Mouse (Mus musculus): ENCODE results near the gene Moap1.

Gene Moap1

DNA sequence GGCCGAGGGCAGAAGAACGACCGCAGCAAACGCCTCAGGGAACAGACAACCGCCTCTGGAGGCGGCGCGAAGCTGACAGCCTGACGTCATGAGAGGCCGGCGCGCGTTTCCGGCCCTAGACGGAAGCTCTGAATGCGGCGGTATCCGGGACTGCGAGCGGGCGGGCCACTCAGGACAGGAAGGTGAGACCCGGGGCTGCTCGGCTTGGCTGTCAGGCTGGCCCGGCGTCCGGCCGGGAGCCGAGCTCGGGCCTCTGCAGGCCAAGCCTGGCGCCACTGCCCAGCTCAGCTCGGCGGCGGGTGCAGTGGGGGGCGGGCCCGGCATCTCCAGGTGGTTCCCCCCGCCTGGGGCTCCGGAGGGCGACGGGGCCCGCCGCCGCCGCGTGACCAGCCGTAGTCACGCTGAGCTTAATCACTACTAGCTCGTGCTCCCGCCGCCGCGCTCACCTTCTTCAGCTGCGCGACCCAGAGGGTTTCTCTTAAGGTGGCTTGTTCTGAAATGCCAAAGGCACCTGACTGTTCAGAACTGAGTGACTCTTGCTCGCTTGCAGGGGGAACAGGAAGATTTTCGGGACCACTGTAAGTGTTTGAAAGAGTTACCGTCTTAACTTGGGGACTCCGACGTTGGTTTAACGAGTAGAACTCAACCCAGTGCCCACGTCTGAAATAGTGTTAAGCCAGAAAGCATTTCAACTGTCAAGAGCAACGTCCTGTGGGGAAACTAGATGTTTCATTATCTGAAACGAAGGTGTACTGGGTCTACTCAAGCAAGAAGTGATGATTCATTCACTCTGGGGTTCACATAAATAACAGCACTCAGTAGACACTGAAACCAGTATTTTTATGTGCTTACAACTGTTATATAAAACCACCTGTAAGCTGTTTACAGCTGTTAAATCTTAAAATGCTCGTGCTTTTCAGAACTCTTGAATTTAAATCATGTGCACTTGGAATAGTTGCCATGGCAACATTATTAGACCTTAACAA lies at the start of gene Moap1, which contains the start of gene Tmem251:
Gene Moap1 (minus strand): TSS at position 73 of the 986 bp plus-strand sequence.
Gene Tmem251 (plus strand): TSS at position 174 of the 986 bp plus-strand sequence.
- peak; percentile 95 for DNase-seq

DNA sequence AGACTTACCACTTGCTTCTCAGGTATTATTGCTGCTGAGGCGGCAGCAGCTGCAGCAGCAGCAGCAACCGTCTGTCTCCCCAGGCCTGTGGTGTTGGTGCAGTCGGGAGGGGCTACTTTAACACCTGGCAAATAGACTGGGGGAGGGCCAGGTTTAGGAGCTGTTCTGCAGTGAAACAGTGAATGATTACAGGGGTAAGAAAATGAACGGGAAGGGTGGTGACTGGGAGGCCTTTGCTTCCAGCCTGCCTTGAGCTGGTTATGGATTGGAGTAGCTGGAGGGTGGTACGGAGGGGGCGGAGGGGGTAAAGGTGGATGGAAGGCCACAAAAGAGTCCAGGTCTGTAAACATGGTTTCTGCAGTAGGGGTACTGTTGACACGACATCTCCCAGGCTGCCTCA lies 44.5 kb upstream of the Moap1 start:
- DNase-seq: no peak

DNA sequence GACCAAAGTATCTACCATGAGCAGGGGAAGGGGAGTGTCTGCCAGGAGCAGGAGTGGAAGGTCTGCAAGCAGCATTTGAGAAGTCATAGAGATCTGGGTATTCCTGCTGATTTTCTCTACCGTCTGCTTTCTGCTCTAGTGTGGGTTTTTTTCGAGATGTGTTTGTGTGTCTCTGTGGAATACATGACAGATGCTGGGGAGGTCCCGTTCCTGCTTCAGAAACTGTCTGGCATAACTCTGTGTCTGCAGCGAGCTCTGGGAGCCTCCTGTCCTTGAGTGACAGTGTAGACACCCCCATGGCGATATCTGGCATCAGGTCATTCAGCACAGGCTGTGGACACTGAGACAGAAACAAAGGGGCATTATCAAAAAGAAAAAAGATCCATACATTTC lies 42.1 kb upstream of the Moap1 start:
- DNase-seq: no peak

DNA sequence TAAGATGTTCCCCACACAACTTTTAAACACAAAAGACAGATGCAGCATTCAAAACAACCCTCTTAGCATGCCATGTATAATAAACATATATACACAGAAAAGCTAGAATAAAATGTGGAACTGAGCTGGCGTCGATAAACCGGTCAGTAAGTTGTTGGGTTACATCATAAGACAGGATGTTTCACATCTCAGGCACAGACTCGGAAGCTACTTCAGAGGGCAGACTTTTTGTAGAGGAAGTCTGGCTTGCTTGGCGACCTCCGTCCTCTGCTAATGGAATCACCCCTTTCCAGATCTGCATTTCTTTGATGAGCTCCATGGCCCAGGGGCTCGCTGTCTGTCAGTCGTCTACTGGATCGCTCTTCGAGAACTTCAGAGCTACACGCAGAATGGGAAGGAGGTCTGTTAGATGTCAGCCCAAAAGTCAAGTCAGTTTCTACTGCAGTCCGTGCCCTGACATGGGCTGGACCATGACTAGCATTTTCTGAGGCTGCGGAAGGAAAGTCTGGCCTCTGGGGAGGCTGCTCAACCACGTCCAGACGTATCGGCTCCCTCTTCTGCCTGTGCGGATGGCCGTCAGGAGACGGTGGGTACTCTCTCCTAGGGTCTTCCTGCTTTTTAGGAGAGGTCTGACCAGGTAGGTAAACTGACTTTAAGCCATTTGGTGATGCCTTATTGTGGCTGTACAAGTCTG lies 41.6 kb upstream of the Moap1 start:
- no peak for DNase-seq

DNA sequence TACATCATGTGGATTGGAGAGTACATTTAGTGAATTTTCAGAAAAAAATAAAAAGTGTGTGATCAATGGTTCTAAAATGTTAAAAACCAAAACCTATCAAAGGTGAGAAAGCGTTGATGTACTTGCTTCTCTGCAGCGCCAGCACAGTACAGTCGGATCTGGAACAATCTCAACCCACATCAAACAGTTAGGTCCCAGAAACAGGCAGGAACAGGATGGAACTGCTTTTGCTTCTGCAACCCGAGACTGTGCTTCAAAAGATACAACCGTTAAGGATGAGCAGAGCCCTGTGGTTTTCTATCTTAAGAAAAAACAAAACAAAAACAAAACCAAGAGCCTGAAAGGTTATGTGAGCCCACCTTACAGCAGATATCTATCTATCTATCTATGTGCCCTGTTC lies 39.4 kb upstream of the Moap1 start:
- DNase-seq: no peak

DNA sequence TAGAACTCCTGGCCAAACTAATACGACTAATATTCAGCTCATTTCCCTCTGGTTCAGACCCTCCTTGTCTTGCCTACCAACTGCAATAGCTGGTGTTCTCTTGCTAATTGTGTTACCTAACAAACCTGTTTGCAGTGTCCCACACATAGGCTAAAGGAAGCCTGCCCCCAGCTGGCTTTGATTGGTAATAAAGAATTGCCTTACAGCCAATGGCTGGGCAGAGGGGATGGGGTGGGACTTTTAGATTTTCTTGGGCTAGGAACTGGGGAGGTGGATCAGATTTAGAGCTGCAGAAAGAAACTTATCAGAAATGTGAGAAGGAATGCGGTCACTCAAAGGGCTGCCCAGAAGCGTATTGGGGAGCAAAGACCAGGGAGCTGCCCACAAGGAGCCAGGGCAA lies 36.0 kb upstream of the Moap1 start:
- peak; percentile 41 for DNase-seq

DNA sequence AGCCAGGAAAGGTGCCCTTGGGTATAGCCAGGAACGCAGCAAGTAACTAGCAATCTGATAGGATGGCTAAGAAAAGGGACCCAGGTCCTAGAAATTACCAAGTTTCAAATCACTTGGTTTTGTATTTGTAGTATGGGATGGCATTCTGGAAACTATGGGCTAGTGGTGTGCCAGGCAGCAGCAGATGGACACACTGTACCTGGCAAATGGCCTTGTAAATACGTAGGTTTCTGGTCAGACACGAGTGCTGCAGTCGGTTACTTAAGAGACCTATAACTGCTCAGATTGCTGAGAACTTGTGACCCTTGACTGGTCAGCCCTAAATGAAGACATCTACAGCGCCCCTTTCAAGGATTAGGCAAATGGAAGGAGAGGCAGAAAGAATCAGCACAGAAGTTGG lies 34.7 kb upstream of the Moap1 start:
- DNase-seq: no peak

DNA sequence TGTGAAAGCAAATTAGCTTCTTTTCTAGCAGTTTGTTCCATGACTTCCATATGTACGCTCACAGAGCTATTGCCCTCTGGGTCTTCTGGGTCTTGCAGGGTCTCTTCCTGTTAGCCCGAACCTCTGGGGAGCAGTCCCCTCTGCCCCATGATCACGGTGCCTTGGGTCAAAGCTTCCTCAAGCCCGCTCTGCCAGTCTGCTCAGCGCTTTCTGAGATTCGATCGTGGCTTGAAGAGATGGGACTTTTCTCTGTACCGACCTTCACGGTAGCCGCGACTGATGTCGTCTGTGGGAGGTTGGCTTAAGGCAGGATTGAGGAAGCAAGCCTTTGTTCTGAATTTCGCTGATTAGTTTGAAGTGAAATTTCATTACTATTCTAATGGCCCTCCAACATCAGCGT lies 32.6 kb upstream of the Moap1 start:
- no peak for DNase-seq

DNA sequence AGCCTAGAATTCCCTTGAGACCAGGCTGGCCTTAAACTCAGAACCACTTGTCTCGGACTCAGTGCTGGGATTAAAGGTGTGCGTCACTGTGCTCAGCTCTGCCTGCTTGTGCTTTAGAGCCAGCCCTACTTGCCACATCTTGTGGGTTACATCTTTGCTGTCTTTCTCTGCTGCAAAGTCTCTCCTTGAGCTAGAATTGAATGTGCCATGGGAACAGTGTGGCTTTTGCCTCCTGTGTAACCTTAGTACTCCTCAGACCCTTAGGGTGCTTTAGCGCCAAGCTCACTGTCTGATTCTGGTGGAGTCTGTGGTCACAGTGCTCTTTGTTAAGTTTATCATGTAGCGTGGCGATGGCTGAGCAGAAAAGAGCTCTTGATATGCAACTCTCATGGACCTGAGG lies 29.2 kb upstream of the Moap1 start:
- no peak for DNase-seq

DNA sequence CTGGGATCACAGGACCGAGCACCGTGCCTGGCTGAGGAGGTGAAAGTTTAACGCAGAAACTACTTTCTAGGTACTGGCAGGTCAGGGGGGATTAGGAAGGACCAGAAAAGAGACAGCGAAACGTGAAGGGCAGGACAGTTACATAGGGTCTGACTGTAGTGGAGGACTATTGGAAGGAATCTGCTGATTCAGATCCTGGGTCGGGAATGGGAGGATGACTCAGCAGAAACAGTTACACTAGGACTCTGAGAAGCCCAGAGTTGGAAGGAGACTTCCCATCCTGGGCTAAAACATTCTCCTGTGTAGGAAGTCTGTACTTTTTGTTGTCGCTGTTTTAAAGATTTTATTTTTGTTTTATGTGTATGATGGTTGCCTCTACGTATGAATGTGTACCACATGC lies 28.1 kb upstream of the Moap1 start:
- DNase-seq: no peak

DNA sequence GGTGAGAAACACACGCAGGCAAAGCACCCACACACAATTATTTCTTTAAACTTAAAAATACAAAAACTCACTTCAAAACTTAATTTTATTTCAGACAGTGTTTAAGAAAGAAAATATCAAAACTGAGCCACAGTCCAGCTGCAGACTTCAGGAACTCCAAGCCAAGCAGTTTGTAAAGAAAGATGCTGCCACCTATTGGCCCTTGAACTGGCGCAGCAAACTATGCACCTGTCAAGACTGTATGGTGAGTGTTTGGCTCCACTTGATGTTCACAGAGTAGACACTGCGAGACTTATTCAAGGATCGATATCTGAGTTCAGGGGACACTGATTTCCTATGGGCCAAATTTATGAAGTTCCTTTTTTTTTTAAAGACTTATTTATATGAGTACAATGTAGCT lies 25.5 kb upstream of the Moap1 start:
- DNase-seq: peak; percentile 23

DNA sequence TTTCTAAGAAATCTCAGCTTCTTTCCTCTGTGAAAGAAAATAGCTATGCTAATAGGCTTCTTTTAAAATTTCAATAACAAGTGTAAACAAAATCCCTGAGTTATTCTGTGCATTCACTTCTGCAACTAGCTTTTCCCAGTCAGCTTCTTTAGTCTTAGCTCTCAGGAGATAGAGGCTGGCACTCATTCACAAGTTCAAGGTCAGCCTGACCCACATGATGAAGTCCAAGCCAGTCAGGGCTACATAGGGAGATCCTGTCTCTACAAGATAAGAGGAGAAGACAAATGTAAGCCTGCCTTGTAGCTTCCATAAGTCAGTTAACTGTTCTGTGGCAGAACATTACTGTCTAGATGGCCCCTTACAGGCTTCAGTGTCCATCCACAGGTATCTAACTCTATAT lies 20.2 kb upstream of the Moap1 start:
- no peak for DNase-seq

DNA sequence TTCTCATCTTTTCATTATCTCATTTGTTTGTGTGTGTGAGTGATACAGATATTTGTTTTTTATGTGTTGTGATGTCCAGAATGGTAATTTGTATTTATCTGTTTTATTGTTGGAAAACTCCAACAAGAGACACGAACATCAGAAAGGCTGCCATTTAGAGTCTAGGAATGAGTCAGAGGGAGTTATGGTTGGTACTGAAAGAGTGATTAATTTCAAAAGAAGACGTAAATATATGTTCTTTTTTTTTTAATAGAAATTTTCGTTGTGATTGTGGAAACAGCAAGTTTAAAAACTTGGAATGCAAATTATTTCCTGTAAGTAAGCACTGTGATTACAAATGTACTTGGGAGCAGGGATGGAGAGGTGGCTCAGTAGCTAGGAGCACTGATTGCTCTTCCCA lies 18.2 kb upstream of the Moap1 start:
- DNase-seq: no peak

DNA sequence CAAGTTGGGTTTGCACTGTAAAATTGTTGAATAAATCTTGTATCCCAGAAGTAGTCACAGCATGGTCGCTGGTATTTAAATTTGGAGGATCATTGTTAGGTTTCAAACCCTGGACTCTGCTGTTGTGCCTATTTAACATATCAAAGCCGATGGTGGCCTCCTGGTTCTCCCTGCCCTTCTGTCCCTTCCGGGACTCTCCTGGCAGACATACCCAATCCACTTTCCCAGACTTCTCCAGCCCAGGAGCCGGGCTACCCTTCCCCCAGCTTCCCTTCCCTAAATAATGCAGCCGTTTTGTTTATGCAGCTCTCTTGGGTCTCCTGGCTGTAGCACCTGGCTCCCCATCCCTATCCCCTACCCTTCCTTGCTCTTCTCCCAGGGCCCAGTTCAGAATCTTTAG lies 15.5 kb upstream of the Moap1 start:
- peak; percentile 25 for DNase-seq

DNA sequence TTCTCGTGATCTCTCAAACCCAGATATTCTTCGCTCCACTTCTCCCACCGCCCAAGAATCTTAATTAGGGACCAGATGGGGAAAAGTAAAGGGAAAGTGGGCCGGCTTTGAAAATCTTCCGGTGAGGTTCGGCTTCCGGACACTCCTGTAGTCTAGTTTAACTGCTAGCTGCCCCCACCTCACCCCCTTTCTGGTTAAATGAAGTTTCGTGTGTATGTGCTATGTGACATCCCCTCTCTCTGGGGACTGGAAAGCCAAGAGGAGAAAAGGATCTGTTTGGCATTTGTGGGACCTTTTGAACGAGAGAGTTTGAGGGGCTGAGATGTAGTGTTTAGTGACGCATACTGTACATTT lies 14.9 kb upstream of the Moap1 start, which contains the start of gene Gm20604:
Gene Gm20604 (minus strand): TSS at position 270 of the 354 bp plus-strand sequence.
- DNase-seq: no peak

DNA sequence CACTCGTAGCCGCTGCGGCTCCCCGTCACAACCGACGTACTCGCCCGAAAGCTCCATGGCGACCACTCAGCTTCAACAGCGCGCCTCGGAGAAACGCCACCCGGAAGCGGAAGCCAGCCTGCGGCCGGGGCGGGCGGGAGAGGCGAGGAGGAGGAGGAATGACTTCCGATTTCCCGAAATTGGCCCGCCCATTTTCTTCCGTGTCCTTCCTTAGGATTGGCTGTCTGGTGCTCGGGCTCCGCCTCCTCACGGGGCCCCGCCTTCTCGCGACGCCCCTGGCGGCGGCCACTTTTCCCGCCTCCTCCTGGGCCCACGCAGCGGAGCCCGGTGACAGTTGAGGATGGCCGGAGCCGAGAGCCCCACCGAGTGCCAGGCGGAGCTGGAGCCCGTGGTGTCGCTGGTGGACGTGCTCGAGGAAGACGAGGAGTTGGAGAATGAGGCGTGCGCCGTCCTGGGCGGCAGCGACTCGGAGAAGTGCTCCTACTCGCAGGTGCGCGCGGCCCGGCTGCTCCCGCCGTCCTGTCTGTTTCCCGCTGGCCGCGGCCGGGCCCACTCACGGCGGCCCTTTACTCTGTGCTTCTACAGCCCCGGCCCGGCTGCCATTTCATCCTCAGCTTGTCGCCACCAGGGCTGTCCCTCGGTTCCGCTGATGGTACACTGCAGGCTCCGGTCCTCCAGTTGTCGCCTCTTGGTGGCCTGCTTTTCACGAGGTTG lies 14.4 kb upstream of the Moap1 start, which contains the start of the genes Gm28051, Gon7 and Ubr7:
Gene Gm28051 (minus strand): TSS at position 77 of the 714 bp plus-strand sequence.
Gene Gon7 (minus strand): TSS at position 115 of the 714 bp plus-strand sequence.
Gene Ubr7 (plus strand): TSS at position 279 of the 714 bp plus-strand sequence.
- DNase-seq: peak; percentile 98

DNA sequence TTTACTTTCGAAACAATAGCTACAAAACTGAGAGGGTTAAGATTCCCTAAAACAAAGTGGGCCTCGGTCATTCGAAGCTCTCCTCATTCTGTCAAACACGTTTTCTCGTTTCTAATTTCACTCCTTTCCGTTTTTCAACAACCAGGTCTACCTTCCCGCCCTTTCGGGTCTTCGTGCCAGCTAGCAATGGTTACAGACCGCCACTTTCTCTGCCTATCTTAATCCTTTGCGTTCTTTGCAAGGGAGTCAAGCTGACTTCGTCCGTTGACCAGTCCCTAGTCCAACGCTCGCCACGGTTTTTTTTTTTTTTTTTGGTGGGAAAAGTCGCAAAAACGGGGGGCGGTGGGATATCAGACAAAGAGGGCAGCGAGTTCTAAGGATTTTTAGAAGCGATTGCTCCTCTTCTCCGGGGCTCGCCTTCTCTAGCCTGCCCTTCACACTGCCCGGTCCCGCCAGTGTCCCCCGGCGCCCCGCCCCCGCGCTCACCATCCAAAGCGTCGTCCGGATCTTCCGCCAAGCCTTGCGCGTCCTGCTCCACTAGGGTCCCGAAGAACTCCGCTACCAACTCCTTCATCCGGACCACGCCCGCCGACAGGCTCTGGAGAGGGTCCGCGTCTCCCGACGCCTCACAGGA lies 13.7 kb upstream of the Moap1 start:
- peak; percentile 92 for DNase-seq

DNA sequence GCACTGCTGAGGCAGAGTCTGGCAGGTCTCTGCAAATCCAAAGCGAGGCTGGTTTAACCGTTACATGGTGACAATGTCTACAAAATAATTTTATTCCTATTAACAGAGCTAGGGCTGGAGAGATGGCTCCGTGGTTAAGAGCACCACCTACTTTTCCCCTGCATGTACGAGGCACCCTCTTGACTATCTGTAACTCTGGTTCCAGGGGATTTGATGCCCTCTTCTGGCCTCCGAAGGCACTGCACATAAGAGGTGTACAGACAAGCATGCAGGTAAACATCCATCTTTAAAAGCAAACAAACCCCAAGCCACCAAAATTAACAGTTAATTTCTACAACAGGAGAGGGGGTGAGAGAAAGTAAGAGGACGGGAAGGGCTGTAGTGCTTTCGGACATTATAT lies 12.8 kb upstream of the Moap1 start:
- peak; percentile 50 for DNase-seq

DNA sequence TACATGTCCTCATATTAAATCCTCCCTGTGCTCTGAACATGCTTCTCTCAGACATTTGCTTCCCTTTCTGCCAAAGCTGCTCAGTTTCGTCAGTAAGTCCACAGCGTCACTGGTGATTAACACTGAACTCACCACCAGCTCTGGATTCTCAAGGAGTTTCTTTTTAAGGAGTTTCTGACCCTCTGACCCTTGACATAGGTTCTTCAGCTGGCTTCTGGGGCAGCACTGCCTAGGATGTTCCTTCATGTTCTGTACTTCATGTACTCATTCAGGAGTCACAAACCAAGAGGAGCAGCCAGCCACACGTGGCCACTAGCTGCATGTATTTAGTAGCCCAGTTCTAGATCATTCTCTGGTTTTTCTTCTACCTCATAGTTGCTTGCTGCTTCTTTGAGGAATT lies 4.8 kb upstream of the Moap1 start:
- DNase-seq: no peak

DNA sequence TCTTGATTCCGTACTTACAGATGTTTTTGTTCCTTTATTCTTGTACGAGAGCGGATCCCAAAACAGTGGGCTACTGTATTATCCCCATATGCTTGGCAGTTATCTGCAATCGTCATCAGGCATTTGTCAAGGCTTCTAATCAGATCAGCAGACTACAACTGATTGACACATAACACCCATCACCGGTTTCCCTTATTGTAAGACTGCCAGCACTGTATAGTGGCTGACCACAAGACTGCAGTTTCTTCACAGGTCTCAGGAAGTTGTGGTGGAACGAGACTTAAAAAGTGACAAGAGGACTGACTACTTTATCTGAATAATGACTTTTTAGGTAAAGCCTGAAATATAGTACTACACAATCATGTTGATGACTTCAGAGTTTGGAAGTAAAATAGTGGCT lies 1.4 kb upstream of the Moap1 start:
- DNase-seq: no peak

DNA sequence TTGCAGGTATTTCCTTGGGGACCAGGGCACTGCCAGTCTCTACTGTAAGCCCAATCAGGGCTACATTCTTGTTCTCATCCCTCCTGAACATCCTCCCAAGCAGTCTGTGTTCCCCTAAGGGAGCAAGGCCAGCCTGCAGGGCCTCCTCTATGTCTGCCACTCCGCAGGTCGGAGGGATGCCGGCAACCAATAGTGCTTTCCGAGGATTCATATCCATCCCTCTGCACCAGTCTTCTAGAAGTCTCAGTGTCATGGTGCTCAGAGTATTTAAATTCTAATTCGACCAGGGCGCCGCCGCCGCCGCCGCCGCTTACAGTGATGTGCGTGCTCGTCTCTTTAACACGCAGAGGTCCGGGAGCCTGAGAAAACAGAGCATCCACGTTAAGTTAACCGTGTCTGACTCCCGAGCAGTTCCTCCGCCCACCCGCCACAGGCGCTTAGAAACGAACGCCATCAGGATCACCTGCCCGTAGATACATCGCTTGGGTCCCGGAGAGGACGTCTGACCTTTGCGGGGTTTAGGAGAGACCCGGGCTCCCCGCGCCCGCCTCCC lies 349 bp downstream of the Moap1 start:
- no peak for DNase-seq

DNA sequence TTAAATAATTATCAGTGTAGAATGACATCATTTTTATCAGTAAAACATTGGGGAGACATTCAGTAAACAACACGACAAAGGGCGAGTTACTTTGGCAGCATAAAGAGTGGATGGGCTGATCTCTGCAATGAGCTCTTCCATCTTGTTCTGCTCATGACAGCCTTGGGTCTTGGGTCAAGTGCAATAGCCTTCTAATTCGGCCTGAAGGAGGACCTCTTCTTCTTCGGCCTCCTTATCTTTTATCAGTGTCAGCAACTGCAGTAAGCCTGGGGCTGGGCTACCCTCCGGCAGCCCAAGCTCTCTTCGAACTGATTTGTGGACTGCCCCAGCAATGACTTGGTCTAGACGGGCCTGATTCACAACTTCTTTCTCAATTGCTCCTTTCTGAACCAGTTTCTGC lies 1.4 kb downstream of the Moap1 start:
- no peak for DNase-seq
